Comparison of ENCODE assay signal across 8 mouse cellular contexts in the genomic region with DNA sequence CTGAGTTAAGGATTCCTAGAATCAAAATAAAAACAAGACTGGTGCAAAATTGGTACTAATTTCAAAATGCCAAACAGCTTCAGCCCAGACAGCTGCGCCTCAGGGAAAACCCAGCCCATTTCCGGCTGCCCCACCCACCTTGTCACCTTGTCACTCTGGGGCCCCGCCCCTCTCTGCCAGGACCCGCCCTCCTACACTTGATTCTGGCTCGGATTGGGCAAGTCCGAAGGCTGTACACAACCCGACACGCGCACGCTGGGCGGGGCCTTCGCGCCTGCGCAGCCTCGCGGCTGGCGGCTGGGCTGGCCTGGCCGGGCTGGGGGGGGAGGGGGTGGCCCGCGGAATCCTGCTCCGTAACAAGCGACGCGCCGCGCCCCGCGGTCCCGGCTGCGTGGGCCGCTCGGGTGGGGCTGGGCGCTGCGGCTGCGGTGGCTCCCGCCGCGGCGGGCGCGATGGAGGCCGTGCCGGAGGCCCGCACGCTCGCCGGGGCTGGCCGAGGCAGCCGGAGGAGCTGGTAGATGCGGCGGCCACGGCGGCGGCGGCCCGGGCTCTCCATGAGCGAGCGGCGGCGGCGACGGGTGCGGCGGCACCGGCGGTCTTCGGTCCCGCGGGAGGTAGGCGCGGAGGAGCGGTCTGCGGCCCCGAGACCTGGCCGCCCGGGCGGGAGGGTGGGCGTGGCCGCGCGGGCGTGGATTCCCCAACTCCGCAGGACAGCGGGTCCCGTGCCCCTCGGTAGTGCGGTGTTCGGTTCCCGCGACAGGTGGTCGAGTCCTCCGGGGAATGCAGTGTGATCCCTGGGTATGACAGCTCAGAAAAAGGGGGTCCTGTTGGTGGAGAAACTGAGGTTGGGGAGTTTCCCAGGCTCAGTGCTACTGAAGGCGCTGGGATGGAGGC. TPM values are rescaled to one million over a fixed set of nuclear protein-coding genes. Genes with fewer than 3 reads are reported as not detected.
A peak's percentile ranks its signal among the peaks of the same experiment; 100 is the strongest.
DNase-seq lines count a peak whose midpoint lies in the region; ATAC-seq and TF ChIP-seq lines count a peak whose summit lies in the region.

A gene (plus strand): TSS at position 329 of the 894 bp plus-strand sequence.

- peak within 1 kb of the TSS; percentile 81 for H3K9ac ChIP-seq in ES-Bruce4 (ENCODE audit: low read depth, poor library complexity, severe bottlenecking)
- peak within 1 kb of the TSS; percentile 84 for H3K9ac ChIP-seq in forebrain, embryonic 13.5 days
- H3K9ac ChIP-seq in liver, postnatal 0 days (replicated peaks) = peak within 1 kb of the TSS; percentile 79
- H3K9ac ChIP-seq in neural tube, embryonic 14.5 days (replicated peaks; ENCODE audit: low read depth, low read length) = peak within 1 kb of the TSS; percentile 78

- intact Hi-C loops in heart, postnatal 10 days (cut with DNase I) = no loop called here

- no peak for TF ChIP-seq POLR2A in ES-Bruce4 (IDR thresholded peaks at IDR 0.05; ENCODE audit: insufficient read depth, low read length)

- no peak within 1 kb of the TSS for H3K27ac ChIP-seq in ES-Bruce4 (ENCODE audit: insufficient read depth, low read length)
- H3K27ac ChIP-seq in forebrain, embryonic 13.5 days = peak within 1 kb of the TSS; percentile 66
- no peak within 1 kb of the TSS for H3K27ac ChIP-seq in liver, postnatal 0 days (ENCODE audit: low read depth)
- peak within 1 kb of the TSS; percentile 66; the same call in 1 of the 2 replicates for H3K27ac ChIP-seq in neural tube, embryonic 14.5 days (ENCODE audit: low read depth, low read length)

- ATAC-seq in cerebellum, adult (ENCODE audit: insufficient number of reproducible peaks, low FRiP score, low TSS enrichment) = peak; percentile 98
- ATAC-seq in forebrain, embryonic 13.5 days = peak; percentile 100
- peak; percentile 100 for ATAC-seq in liver, postnatal 0 days
- ATAC-seq in neural tube, embryonic 14.5 days (ENCODE audit: low read depth) = peak; percentile 100

- peak; percentile 96 to 97 for DNase-seq in heart, postnatal 10 days
- DNase-seq in large intestine, adult 2 months (ENCODE audit: low read depth, low spot score) = peak; percentile 94
- peak; percentile 98 for DNase-seq in liver, postnatal 0 days
- peak; percentile 97 for DNase-seq in testis, postnatal 10 days (ENCODE audit: low spot score)

- H3K4me1 ChIP-seq in ES-Bruce4 (ENCODE audit: control insufficient read depth, insufficient read depth, low read length) = no peaks in the 10 kb centered on the region
- H3K4me1 ChIP-seq in forebrain, embryonic 13.5 days = no peaks in the 10 kb centered on the region
- peaks cover 6% of the 10 kb centered on the region for H3K4me1 ChIP-seq in liver, postnatal 0 days (ENCODE audit: insufficient read depth)
- no peaks in the 10 kb centered on the region for H3K4me1 ChIP-seq in neural tube, embryonic 14.5 days (ENCODE audit: control insufficient read depth, insufficient read depth, low read length)

- peak within 1 kb of the TSS; percentile 83 for H3K4me2 ChIP-seq in forebrain, embryonic 13.5 days
- peak within 1 kb of the TSS; percentile 92 for H3K4me2 ChIP-seq in liver, postnatal 0 days (ENCODE audit: low read depth, low read length)
- peak within 1 kb of the TSS; percentile 72 for H3K4me2 ChIP-seq in neural tube, embryonic 14.5 days (ENCODE audit: low read depth, low read length)

- WGBS in forebrain, embryonic 13.5 days = under 1% methylated on average over 74 of the region's 93 CpGs
- under 1% methylated on average over 93 of the region's 93 CpGs for WGBS in large intestine, adult 2 months
- under 1% methylated on average over 40 of the region's 93 CpGs for WGBS in liver, postnatal 0 days (ENCODE audit: insufficient replicate concordance)
- under 1% methylated on average over 71 of the region's 93 CpGs for WGBS in neural tube, embryonic 14.5 days

- no peak for TF ChIP-seq EP300 in ES-Bruce4 (IDR thresholded peaks at IDR 0.05; ENCODE audit: insufficient read depth, low read depth, low read length)
- no peak for TF ChIP-seq EP300 in liver, postnatal 0 days (IDR thresholded peaks at IDR 0.05; ENCODE audit: low read depth)

- no peaks in the 10 kb centered on the region for H3K36me3 ChIP-seq in ES-Bruce4 (ENCODE audit: control insufficient read depth, insufficient read depth, low read length, poor library complexity, severe bottlenecking)
- H3K36me3 ChIP-seq in forebrain, embryonic 13.5 days (ENCODE audit: poor library complexity, severe bottlenecking) = no peaks in the 10 kb centered on the region
- no peaks in the 10 kb centered on the region for H3K36me3 ChIP-seq in liver, postnatal 0 days (replicated peaks; ENCODE audit: insufficient read depth, low read length)
- peaks cover 11% of the 10 kb centered on the region; the same call in 1 of the 2 replicates for H3K36me3 ChIP-seq in neural tube, embryonic 14.5 days (ENCODE audit: control insufficient read depth, insufficient read depth, low read length)

- H3K27me3 ChIP-seq in ES-Bruce4 (ENCODE audit: control insufficient read depth, insufficient read depth, low read length, poor library complexity, severe bottlenecking) = no peaks in the 10 kb centered on the region
- H3K27me3 ChIP-seq in forebrain, embryonic 13.5 days = no peaks in the 10 kb centered on the region
- no peaks in the 10 kb centered on the region for H3K27me3 ChIP-seq in liver, postnatal 0 days (ENCODE audit: insufficient read depth, low read length)
- H3K27me3 ChIP-seq in neural tube, embryonic 14.5 days (ENCODE audit: control insufficient read depth, insufficient read depth, low read length) = no peaks in the 10 kb centered on the region; the same call in 1 of the 2 replicates

- no peak for TF ChIP-seq CTCF in ES-Bruce4 (IDR thresholded peaks at IDR 0.05; ENCODE audit: low read depth, low read length)
- TF ChIP-seq CTCF in liver, postnatal 0 days (IDR thresholded peaks at IDR 0.05; ENCODE audit: low read depth) = no peak

- peak within 1 kb of the TSS; percentile 72 for H3K4me3 ChIP-seq in ES-Bruce4 (ENCODE audit: low read depth, low read length)
- H3K4me3 ChIP-seq in forebrain, embryonic 13.5 days = peak within 1 kb of the TSS; percentile 79
- peak within 1 kb of the TSS; percentile 77 for H3K4me3 ChIP-seq in liver, postnatal 0 days (ENCODE audit: low read depth, low read length)
- H3K4me3 ChIP-seq in neural tube, embryonic 14.5 days (ENCODE audit: low read depth, low read length) = peak within 1 kb of the TSS; percentile 78

- no peaks in the 10 kb centered on the region for H3K9me3 ChIP-seq in ES-Bruce4 (replicated peaks; ENCODE audit: control insufficient read depth, insufficient read depth, low read length, poor library complexity, severe bottlenecking)
- H3K9me3 ChIP-seq in forebrain, embryonic 13.5 days (replicated peaks) = no peaks in the 10 kb centered on the region
- H3K9me3 ChIP-seq in liver, postnatal 0 days (ENCODE audit: low read length) = no peaks in the 10 kb centered on the region
- H3K9me3 ChIP-seq in neural tube, embryonic 14.5 days (ENCODE audit: control insufficient read depth, low read length) = no peaks in the 10 kb centered on the region

RNA-seq across cellular contexts. Expression of the gene that starts here (rescaled TPM):
- polyA plus RNA-seq in ES-Bruce4 (2011; ENCODE audit: insufficient read depth, insufficient read length, low read depth, missing spikeins) = 13.0 and 13.2 TPM in 2 replicates
- 1.6 and 2.6 TPM in 2 replicates for polyA plus RNA-seq in forebrain, embryonic 13.5 days (2015; fragmentation: Nextera tagmentation; extraction: Ambion mirVana)
- 1 to 10 TPM; 3.2 to 5.2 TPM for total RNA-seq in heart, postnatal 10 days (2021)
- 0.47 and 1.4 TPM in 2 replicates for polyA plus RNA-seq in large intestine, adult 2 months (2012; rRNA removed)
- polyA plus RNA-seq in liver, postnatal 0 days (2015; fragmentation: Nextera tagmentation; extraction: Ambion mirVana) = 0.69 and 0.99 TPM in 2 replicates
- 4.4 and 5.1 TPM in 2 replicates for polyA plus RNA-seq in neural tube, embryonic 14.5 days (2014; fragmentation: Nextera tagmentation; extraction: Ambion mirVana)

Comparison
In these comparisons a context has a peak if more than half of its experiments do, and no peak if none do; other contexts are left out.
1. Peak in DNase-seq, ATAC-seq, H3K4me3 ChIP-seq, H3K9ac ChIP-seq and H3K4me2 ChIP-seq in liver, postnatal 0 days; RNA of the gene not detected or under 1 TPM.
2. H3K27ac ChIP-seq: peak in forebrain, embryonic 13.5 days (single experiment) and neural tube, embryonic 14.5 days (single experiment); none in ES-Bruce4 (single experiment) and liver, postnatal 0 days (single experiment).
3. Peak in every context shown above with its lines, with median percentiles within 50 percentile points of each other: H3K4me3 ChIP-seq, H3K9ac ChIP-seq, ATAC-seq, H3K4me2 ChIP-seq and DNase-seq.